Mouse (Mus musculus) lung, adult 2 months (tissue): Measurements from ENCODE around the gene Sh3rf3.

Experiments
- CTCF ChIP-seq: fragments of 200-500 bp; IDR thresholded peaks from 2 replicates; pipeline ENCODE4 v1.5.1; 2011; ENCODE audit warnings: mild to moderate bottlenecking, low read length, control low read depth; ENCODE audit not compliant: insufficient read depth
- POLR2A ChIP-seq: fragments of 200-500 bp; IDR thresholded peaks from 2 replicates; pipeline ENCODE4 v1.6.1; 2011; ENCODE audit warnings: low read depth, mild to moderate bottlenecking, control low read depth, low read length, borderline replicate concordance; ENCODE audit errors: extremely low read depth

DNA sequence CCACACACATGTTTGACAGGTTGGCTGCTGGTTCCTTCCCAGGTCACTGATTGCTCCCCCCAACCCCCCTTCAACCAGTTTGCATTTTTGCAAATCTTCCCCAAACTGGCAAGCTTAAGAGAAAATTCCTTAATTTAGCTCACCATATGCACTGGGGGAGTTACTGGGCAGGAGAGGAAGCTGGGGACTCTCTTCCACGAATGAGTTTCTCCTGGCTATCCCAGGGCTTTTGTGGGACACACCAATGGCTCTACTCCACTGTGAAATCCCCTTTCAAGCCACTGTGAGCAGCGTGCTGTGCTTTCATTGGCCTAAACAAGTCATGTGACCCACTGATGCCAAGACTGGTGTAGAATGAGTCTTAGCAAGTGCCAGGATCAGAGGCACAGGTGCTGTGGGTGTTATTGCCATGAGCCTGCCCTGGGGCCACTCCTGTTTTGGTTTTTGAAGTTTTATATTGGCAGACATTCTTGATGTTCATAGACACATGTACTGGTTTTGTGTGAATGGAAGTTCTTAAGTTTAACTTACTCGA, 83.9 kb downstream of the Sh3rf3 start:
- TF ChIP-seq POLR2A, result no peak
- no peak for TF ChIP-seq CTCF
